Mouse (Mus musculus) CH12.LX (cell line): Measurements from ENCODE around the gene Kif1bp. TPM values are rescaled to one million over a fixed set of nuclear protein-coding genes. Genes with fewer than 3 reads are reported as not detected.

Experiments used
- polyA plus RNA-seq: library from polyadenylated mRNA; unstranded; fragments of >175 nt; gene quantifications from 2 replicates; pipeline ENCODE4 v1.2.1, GENCODE M21; 2012; ENCODE audit warnings: low read depth; ENCODE audit not compliant: insufficient read length
- total RNA-seq, 2 experiments: library from RNA; depleted of rRNA; stranded (reverse); fragments of 300-350 nt in 1 of 2; fragments of >200 nt in 1 of 2; gene quantifications; 2 replicates each; pipeline ENCODE4 v1.2.3; 2012 to 2014

The Kif1bp gene
- total and polyA plus RNA-seq, 3 experiments: 12.9 to 23.1 (median 15.3) TPM

Other genes with a start within 250 kb of the Kif1bp start
- 14.7 and 23.4 TPM in 2 replicates for gene Hk1, start 198.5 kb downstream of the Kif1bp start, total RNA-seq (2012; rRNA removed)
- gene Hk1, start 198.5 kb downstream of the Kif1bp start, total RNA-seq (2014; rRNA removed): 9.3 and 9.9 TPM in 2 replicates
- 30.1 and 31.8 TPM in 2 replicates for gene Hk1, start 198.5 kb downstream of the Kif1bp start, polyA plus RNA-seq
- gene Hkdc1, start 156.0 kb downstream of the Kif1bp start, total RNA-seq (2012; rRNA removed): not detected in 2 replicates
- not detected in 2 replicates for gene Hkdc1, start 156.0 kb downstream of the Kif1bp start, total RNA-seq (2014; rRNA removed)
- not detected in 2 replicates for gene Hkdc1, start 156.0 kb downstream of the Kif1bp start, polyA plus RNA-seq
- 0.68 and 0.97 TPM in 2 replicates for gene 4930507D05Rik, start 129.0 kb downstream of the Kif1bp start, total RNA-seq (2012; rRNA removed)
- gene 4930507D05Rik, start 129.0 kb downstream of the Kif1bp start, total RNA-seq (2014; rRNA removed): 0.32 and 0.39 TPM in 2 replicates
- 0.14 and 0.27 TPM in 2 replicates for gene 4930507D05Rik, start 129.0 kb downstream of the Kif1bp start, polyA plus RNA-seq
- gene Supv3l1, start 128.7 kb downstream of the Kif1bp start, total RNA-seq (2012; rRNA removed): 41.5 and 45.7 TPM in 2 replicates
- gene Supv3l1, start 128.7 kb downstream of the Kif1bp start, total RNA-seq (2014; rRNA removed): 69.3 and 69.5 TPM in 2 replicates
- 62.0 and 62.7 TPM in 2 replicates for gene Supv3l1, start 128.7 kb downstream of the Kif1bp start, polyA plus RNA-seq
- gene Vps26a, start 91.7 kb downstream of the Kif1bp start, total RNA-seq (2012; rRNA removed): 14.2 and 17.1 TPM in 2 replicates
- 33.5 and 37.6 TPM in 2 replicates for gene Vps26a, start 91.7 kb downstream of the Kif1bp start, total RNA-seq (2014; rRNA removed)
- gene Vps26a, start 91.7 kb downstream of the Kif1bp start, polyA plus RNA-seq: 32.3 and 32.5 TPM in 2 replicates
- gene Srgn, start 51.0 kb downstream of the Kif1bp start, total RNA-seq (2012; rRNA removed): 334 and 519 TPM in 2 replicates
- gene Srgn, start 51.0 kb downstream of the Kif1bp start, total RNA-seq (2014; rRNA removed): 516 and 530 TPM in 2 replicates
- 154 and 189 TPM in 2 replicates for gene Srgn, start 51.0 kb downstream of the Kif1bp start, polyA plus RNA-seq
- gene Ddx21, start 23.8 kb upstream of the Kif1bp start, total RNA-seq (2012; rRNA removed): 145 and 208 TPM in 2 replicates
- gene Ddx21, start 23.8 kb upstream of the Kif1bp start, total RNA-seq (2014; rRNA removed): 110 and 114 TPM in 2 replicates
- gene Ddx21, start 23.8 kb upstream of the Kif1bp start, polyA plus RNA-seq: 327 and 354 TPM in 2 replicates
- gene Ddx50, start 72.8 kb upstream of the Kif1bp start, total RNA-seq (2012; rRNA removed): 47.2 and 50.5 TPM in 2 replicates
- gene Ddx50, start 72.8 kb upstream of the Kif1bp start, total RNA-seq (2014; rRNA removed): 58.7 and 69.2 TPM in 2 replicates
- 73.5 and 74.4 TPM in 2 replicates for gene Ddx50, start 72.8 kb upstream of the Kif1bp start, polyA plus RNA-seq
- gene Stox1, start 147.7 kb upstream of the Kif1bp start, total RNA-seq (2012; rRNA removed): 0.17 TPM in 2 replicates
- not detected in 2 replicates for gene Stox1, start 147.7 kb upstream of the Kif1bp start, total RNA-seq (2014; rRNA removed)
- gene Stox1, start 147.7 kb upstream of the Kif1bp start, polyA plus RNA-seq: not detected in 2 replicates
- gene Ccar1, start 213.8 kb upstream of the Kif1bp start, total RNA-seq (2012; rRNA removed): 41.5 and 57.0 TPM in 2 replicates
- gene Ccar1, start 213.8 kb upstream of the Kif1bp start, total RNA-seq (2014; rRNA removed): 43.1 and 48.4 TPM in 2 replicates
- 125 and 134 TPM in 2 replicates for gene Ccar1, start 213.8 kb upstream of the Kif1bp start, polyA plus RNA-seq